Mouse (Mus musculus): ENCODE results near the gene Tnfrsf23.

DNA sequence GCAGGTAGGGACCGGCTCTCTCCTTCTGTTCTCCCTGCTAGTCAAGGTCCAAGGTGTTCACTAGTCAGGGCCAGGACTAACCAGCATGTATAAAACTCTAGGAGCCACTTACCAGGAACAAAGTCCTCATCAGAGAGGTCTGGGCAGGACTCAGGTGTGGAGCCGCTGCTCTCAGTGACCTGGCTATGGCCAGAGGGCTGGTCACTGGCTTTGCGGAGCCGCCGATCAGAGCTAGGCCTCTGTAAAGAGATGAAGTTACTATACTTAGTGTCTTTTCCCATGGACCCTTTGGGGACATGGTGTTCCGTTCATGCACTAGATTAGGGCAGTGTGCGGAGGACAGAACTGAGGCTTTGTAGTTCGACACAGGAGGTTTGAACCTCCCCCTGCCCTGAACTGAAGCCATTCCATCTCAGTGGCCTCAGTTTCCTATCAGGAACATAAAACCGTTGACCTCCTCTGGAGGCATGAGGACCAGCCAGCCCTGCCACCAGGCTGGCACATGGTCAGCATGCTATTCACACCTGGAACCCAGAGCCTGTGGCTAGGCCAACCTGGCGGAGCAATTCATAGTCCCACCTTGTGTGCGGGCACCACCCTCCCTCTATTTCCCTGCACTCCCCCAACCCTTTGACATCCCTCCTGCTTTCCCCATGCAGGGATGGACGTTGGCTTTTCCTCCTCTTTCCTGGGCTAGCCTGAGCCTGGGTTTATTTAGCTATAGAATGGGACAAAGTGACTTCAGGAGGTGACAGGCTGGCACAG is 7.3 kb upstream of the Tnfrsf23 start:
- TF ChIP-seq POLR2A (IDR thresholded peaks at IDR 0.05; ENCODE audit: low read depth, low read length), result no peak
- TF ChIP-seq HCFC1 (IDR thresholded peaks at IDR 0.05; ENCODE audit: low read depth, low read length), result no peak
- no peak for TF ChIP-seq ELF1 (IDR thresholded peaks at IDR 0.05; ENCODE audit: low read depth, low read length)
- TF ChIP-seq CTCF (conservative IDR thresholded peaks at IDR 0.05 in 1 of 2, IDR thresholded peaks at IDR 0.05 in 1 of 2; ENCODE audit: low read depth in 2 of 2, low read length in 2 of 2), result no peak
- TF ChIP-seq USF1 (IDR thresholded peaks at IDR 0.05; ENCODE audit: low read depth, low read length), result no peak
- no peak for TF ChIP-seq CHD2 (IDR thresholded peaks at IDR 0.05; ENCODE audit: low read length)

All from CH12.LX (cell line).